Mouse (Mus musculus) liver, embryonic 11.5 days (tissue): ENCODE data around the gene Prl2c1. TPM values are rescaled to one million over a fixed set of nuclear protein-coding genes. Genes with fewer than 3 reads are reported as not detected.
"Not testable (repeated sequence)": the region's sequence is repeated elsewhere in the genome, so short reads cannot be mapped to it uniquely, and the experiment has no call there.

Experiments
- ATAC-seq: fragments of 200-750 bp; cut with Nextera tagmentation; replicated peaks from 2 replicates; pipeline ENCODE4 v1.8.0; 2017; ENCODE audit warnings: moderate number of reproducible peaks, mild to moderate bottlenecking, moderate TSS enrichment, moderate library complexity; ENCODE audit not compliant: low FRiP score
- DNase-seq: peaks from one replicate; pipeline ENCODE4 v3.0.0-alpha.2; 2017; ENCODE audit warnings: low spot score
- H3K27ac ChIP-seq: fragments of 300-500 bp; sonication (generic); 2 replicates; pipeline ENCODE4 v1.5.1; 2014; ENCODE audit warnings: mild to moderate bottlenecking, low read depth, low read length, control low read depth
- H3K27me3 ChIP-seq: fragments of 300-500 bp; sonication (generic); replicated peaks from 2 replicates; pipeline ENCODE4 v1.6.1; 2014; ENCODE audit warnings: low read length, mixed read lengths; ENCODE audit not compliant: control insufficient read depth, insufficient read depth
- H3K36me3 ChIP-seq: fragments of 300-500 bp; sonication (generic); 2 replicates; pipeline ENCODE4 v1.6.1; 2014; ENCODE audit warnings: mild to moderate bottlenecking, low read length, moderate library complexity, mixed read lengths; ENCODE audit not compliant: control insufficient read depth, insufficient read depth
- H3K4me1 ChIP-seq: fragments of 300-500 bp; sonication (generic); replicated peaks from 2 replicates; pipeline ENCODE4 v1.6.1; 2014; ENCODE audit warnings: low read length, mixed read lengths; ENCODE audit not compliant: control insufficient read depth, insufficient read depth
- H3K4me2 ChIP-seq: fragments of 300-500 bp; sonication (generic); 2 replicates; pipeline ENCODE4 v1.6.1; 2014; ENCODE audit warnings: mild to moderate bottlenecking, control low read depth, moderate library complexity
- H3K4me3 ChIP-seq: fragments of 300-500 bp; sonication (generic); 2 replicates; pipeline ENCODE4 v1.5.1; 2014; ENCODE audit warnings: low read depth, low read length, control low read depth
- H3K9ac ChIP-seq: fragments of 300-500 bp; sonication (generic); 2 replicates; pipeline ENCODE4 v1.6.1; 2014; ENCODE audit warnings: low read depth, low read length, control low read depth
- H3K9me3 ChIP-seq: fragments of 300-500 bp; sonication (generic); 2 replicates; pipeline ENCODE4 v1.6.1; 2016; ENCODE audit warnings: low read length, inconsistent platforms, mixed read lengths; ENCODE audit not compliant: control insufficient read depth
- WGBS: fragments of 180-500 bp; shearing (Covaris S2); extraction: QIAGEN DNeasy Blood & Tissue Kit; methylation state at CpG from one replicate; pipeline ENCODE4 v1.1.7; 2014; 5-methylcytosine and 5-hydroxymethylcytosine counted together
- polyA plus RNA-seq: library from polyadenylated mRNA; unstranded; fragments of >200 nt; fragmentation: Nextera tagmentation; extraction: Ambion mirVana; gene quantifications from 2 replicates; pipeline ENCODE4 v1.2.1, GENCODE M21; 2014

Prl2c1 gene
- polyA plus RNA-seq, result not detected in 2 replicates

DNA sequence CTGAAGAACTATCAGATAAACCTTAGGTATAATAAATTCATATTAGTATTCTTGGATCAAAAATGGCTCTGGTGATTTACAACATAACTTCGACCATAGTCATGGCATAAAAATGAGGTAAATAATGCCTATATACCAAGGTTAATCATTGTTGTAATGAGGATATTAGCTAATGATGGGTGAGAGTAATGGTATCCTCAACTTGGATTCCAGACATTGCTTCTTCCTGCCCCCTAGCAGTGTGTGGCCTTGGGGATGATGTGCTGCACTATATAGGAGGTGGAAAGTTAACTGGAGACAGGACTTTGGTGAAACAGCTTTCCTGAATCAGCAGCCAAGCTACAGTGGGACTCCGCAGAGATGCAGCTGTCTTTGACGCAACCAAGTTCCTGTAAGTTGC is at the start of gene Prl2c1:
Gene Prl2c1 (plus strand): TSS at position 301 of the 400 bp plus-strand sequence.
- H3K4me3 ChIP-seq, result no peak within 1 kb of the TSS
- no peaks in the 10 kb centered on the region for H3K9me3 ChIP-seq
- DNase-seq (no peak), ATAC-seq (no peak)
- H3K9ac ChIP-seq, result no peak within 1 kb of the TSS
- no peak within 1 kb of the TSS for H3K27ac ChIP-seq
- WGBS, result 73% methylated on average over 3 of the region's 3 CpGs
- no peaks in the 10 kb centered on the region for H3K4me1 ChIP-seq
- H3K4me2 ChIP-seq, result no peak within 1 kb of the TSS
- H3K27me3 ChIP-seq, result no peaks in the 10 kb centered on the region
- no peaks in the 10 kb centered on the region for H3K36me3 ChIP-seq

DNA sequence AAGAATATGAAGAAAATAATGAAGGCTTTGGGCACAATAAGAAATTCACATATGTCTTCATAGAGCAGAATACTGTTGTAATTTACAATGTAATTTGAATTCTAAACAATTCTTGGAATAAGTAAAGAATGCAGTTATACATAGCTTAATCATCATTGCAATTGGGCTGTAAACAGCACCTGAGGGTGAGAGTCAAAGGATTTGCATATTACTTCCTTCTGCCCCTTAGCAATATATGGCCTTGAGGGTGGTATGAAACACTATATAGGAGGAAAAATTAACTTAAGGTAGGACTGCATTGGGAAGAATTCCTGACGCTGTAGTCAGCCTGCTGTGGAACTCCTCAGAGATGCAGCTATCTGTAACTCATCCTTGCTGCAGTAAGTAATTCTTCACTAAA is 47.8 kb upstream of the Prl2c1 start, which contains the start of gene Prl2a1:
Gene Prl2a1 (plus strand): TSS at position 301 of the 400 bp plus-strand sequence.
- Histone ChIP-seq H3K4me1 (no peaks in the 10 kb centered on the region), H3K27me3 (no peaks in the 10 kb centered on the region), H3K9ac (no peak within 1 kb of the TSS), H3K9me3 (no peaks in the 10 kb centered on the region), H3K4me2 (no peak within 1 kb of the TSS), H3K27ac (no peak within 1 kb of the TSS), H3K4me3 (no peak within 1 kb of the TSS), H3K36me3 (no peaks in the 10 kb centered on the region)
- DNase-seq (no peak), ATAC-seq (no peak)
- WGBS, result 85% methylated on average over 1 of the region's 1 CpGs

DNA sequence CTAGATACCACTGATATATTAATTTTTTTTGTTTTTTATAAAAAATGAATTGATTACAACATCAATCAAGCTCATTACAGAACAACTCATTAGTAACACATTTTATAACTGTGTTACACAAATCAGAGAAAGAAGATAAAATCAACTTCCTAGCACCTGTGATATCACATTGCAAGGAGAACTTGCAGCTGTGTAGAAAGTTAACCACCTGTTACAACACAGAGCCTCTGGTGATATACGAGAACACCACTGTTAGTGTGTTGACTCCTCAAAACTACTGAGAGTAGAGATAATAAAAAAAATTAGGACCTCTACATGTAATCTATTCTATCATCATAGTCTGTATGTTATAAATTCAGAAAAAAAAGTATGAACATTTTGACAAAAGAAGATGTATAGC is 46.4 kb upstream of the Prl2c1 start:
- WGBS, result 76% methylated on average over 1 of the region's 1 CpGs
- Histone ChIP-seq H3K27me3 (no peaks in the 10 kb centered on the region), H3K4me3 (no peak overlapping the region), H3K9ac (no peak overlapping the region), H3K4me2 (no peak overlapping the region), H3K27ac (no peak overlapping the region), H3K4me1 (no peaks in the 10 kb centered on the region), H3K36me3 (no peaks in the 10 kb centered on the region), H3K9me3 (no peaks in the 10 kb centered on the region)
- ATAC-seq (no peak), DNase-seq (no peak)

- 63% methylated on average over 2 of the region's 2 CpGs for WGBS
- not testable (repeated sequence) for ATAC-seq, H3K4me1 ChIP-seq
Measured at GRCm38 (mm10) chr13:27904236-27904635, 55.1 kb downstream of the Prl2c1 start.

More at GRCm38 (mm10) chr13:27904236-27904635, 55.1 kb downstream of the Prl2c1 start:
- H3K36me3 ChIP-seq, DNase-seq, H3K9me3 ChIP-seq, H3K4me2 ChIP-seq, H3K9ac ChIP-seq, H3K4me3 ChIP-seq, H3K27ac ChIP-seq, H3K27me3 ChIP-seq: not testable (repeated sequence)

Other genes with a start within 250 kb of the Prl2c1 start
- not detected in 2 replicates for gene Prl7b1, start 238.8 kb upstream of the Prl2c1 start, polyA plus RNA-seq
- gene Prl7a1, start 206.8 kb upstream of the Prl2c1 start, polyA plus RNA-seq, result not detected in 2 replicates
- not detected in 2 replicates for gene Prl7a2, start 181.3 kb upstream of the Prl2c1 start, polyA plus RNA-seq
- gene Prl7d1, start 132.6 kb upstream of the Prl2c1 start, polyA plus RNA-seq, result not detected in 2 replicates
- not detected in 2 replicates for gene Prl7c1, start 68.5 kb upstream of the Prl2c1 start, polyA plus RNA-seq
- not detected in 2 replicates for gene Prl2a1, start 47.7 kb upstream of the Prl2c1 start, polyA plus RNA-seq
- not detected in 2 replicates for gene Prl4a1, start 166.9 kb downstream of the Prl2c1 start, polyA plus RNA-seq